Mouse (Mus musculus) megakaryocyte-erythroid progenitor cell, adult 5-6 weeks (primary cell): ENCODE data around the gene Magea10. TPM values are rescaled to one million over a fixed set of nuclear protein-coding genes. Genes with fewer than 3 reads are reported as not detected.

Experiments used
- ATAC-seq: replicated peaks from 2 replicates; pipeline ENCODE4 v1.8.0; 2016; ENCODE audit warnings: mild to moderate bottlenecking, inconsistent platforms; ENCODE audit not compliant: severe bottlenecking, poor library complexity, low FRiP score, low TSS enrichment
- total RNA-seq, 2 experiments: library from RNA; stranded (forward) in 1 of 2; stranded (reverse) in 1 of 2; fragments of 200-1000, 215-1000 nt in 1 of 2; fragments of >200 nt in 1 of 2; fragmentation: Nextera tagmentation in 1 of 2; gene quantifications; 2 replicates each; pipeline ENCODE4 v1.2.3; 2014 to 2017

Magea10 gene
- total RNA-seq (2014; fragmentation: Nextera tagmentation) (not detected in 2 replicates), total RNA-seq (2017) (not detected in 2 replicates)

DNA sequence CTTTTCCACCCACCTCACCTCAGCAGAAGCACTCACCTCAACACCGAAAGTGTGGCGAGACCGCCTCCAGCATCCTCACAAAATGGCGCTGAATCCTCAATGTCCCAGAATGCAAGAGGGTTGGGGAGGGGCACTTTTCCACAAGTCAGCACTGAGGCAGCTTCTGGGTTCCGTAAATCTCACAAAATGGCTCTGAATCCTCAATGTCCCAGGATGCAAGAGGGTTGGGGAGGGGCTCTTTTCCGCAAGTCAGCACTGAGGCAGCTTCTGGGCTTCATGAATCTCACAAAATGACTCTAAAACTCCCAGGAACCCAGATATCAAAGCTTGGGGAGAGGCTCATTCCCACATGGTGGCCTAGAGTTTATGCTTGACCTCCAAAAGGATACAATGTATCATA lies at the start of gene Magea10:
Magea10 (minus strand) TSS at position 101 of the 400 bp plus-strand sequence.
- ATAC-seq = no peak

DNA sequence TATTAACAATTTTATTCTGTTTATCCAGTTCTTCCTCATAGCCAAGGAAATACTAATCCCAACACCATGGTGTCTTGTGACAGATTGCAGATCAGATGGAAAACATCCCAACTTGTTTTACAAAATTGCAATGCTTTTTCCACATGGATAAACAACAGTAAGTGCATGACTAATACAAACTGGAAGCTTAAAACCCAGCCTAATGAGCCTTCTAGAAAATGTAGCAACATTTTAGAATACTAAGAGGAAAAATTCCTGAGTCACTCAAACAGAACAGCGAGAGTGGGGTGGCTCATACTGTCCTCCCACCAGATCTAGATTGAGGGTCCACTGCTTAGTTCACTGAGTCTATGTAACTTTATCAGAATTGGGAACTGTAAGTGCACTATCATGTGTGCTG lies 4.7 kb downstream of the Magea10 start:
- no peak for ATAC-seq

Other genes starting within 250 kb of the Magea10 start
- not detected in 2 replicates for gene Magea4, start 164.8 kb downstream of the Magea10 start, total RNA-seq (2014; fragmentation: Nextera tagmentation)
- gene Magea4, start 164.8 kb downstream of the Magea10 start, total RNA-seq (2017) = not detected in 2 replicates
- gene Gabre, start 112.1 kb downstream of the Magea10 start, total RNA-seq (2014; fragmentation: Nextera tagmentation) = 0.13 TPM in 1 of 2 replicates, not detected in the other
- not detected in 2 replicates for gene Gabre, start 112.1 kb downstream of the Magea10 start, total RNA-seq (2017)